Mouse (Mus musculus): ENCODE measurements around the gene Zfp991. TPM values are rescaled to one million over a fixed set of nuclear protein-coding genes. Genes with fewer than 3 reads are reported as not detected.

Gene Zfp991
- polyA plus RNA-seq (2012; rRNA removed), result 0.05 TPM in 1 of 2 replicates, not detected in the other

GRCm38 (mm10) chr4:147131837-147132459, at the start of gene Zfp991:
TSS of gene Zfp991 (plus strand) at chr4:147132038.

Other genes starting within 250 kb of the Zfp991 start
- gene Gm21411, start 222.4 kb upstream of the Zfp991 start, polyA plus RNA-seq (2012; rRNA removed), result not detected in 2 replicates
- not detected in 2 replicates for gene Zfp989, start 160.1 kb upstream of the Zfp991 start, polyA plus RNA-seq (2012; rRNA removed)
- not detected in 2 replicates for gene Rex2, start 110.2 kb upstream of the Zfp991 start, polyA plus RNA-seq (2012; rRNA removed)
- not detected in 2 replicates for gene Zfp988, start 173.6 kb downstream of the Zfp991 start, polyA plus RNA-seq (2012; rRNA removed)
- gene Zfp978, start 229.3 kb downstream of the Zfp991 start, polyA plus RNA-seq (2012; rRNA removed), result not detected in 2 replicates